Mouse (Mus musculus) kidney, embryonic 14.5 days (tissue): ENCODE measurements around the gene Ahnak. TPM values are rescaled to one million over a fixed set of nuclear protein-coding genes. Genes with fewer than 3 reads are reported as not detected.

ENCODE experiments used
- ATAC-seq: fragments of 200-750 bp; cut with Nextera tagmentation; 2 replicates; pipeline ENCODE4 v1.8.0; 2017; ENCODE audit warnings: moderate number of reproducible peaks, mild to moderate bottlenecking, moderate TSS enrichment, moderate library complexity; ENCODE audit not compliant: low FRiP score, low TSS enrichment
- H3K27ac ChIP-seq: fragments of 300-500 bp; sonication (generic); 2 replicates; pipeline ENCODE4 v1.5.1; 2014; ENCODE audit warnings: low read depth, mild to moderate bottlenecking, low read length, moderate library complexity, mixed read lengths
- H3K27me3 ChIP-seq: fragments of 300-500 bp; sonication (generic); 2 replicates; pipeline ENCODE4 v1.6.1; 2014; ENCODE audit warnings: mild to moderate bottlenecking, low read length; ENCODE audit not compliant: control insufficient read depth, insufficient read depth
- H3K36me3 ChIP-seq: fragments of 300-500 bp; sonication (generic); 2 replicates; pipeline ENCODE4 v1.6.1; 2014; ENCODE audit warnings: low read length, mixed read lengths; ENCODE audit not compliant: control insufficient read depth, insufficient read depth
- H3K4me1 ChIP-seq: fragments of 300-500 bp; sonication (generic); 2 replicates; pipeline ENCODE4 v1.6.1; 2014; ENCODE audit warnings: low read length, mixed read lengths; ENCODE audit not compliant: control insufficient read depth, insufficient read depth
- H3K4me2 ChIP-seq: fragments of 300-500 bp; sonication (generic); replicated peaks from 2 replicates; pipeline ENCODE4 v1.6.1; 2014; ENCODE audit warnings: low read depth, mild to moderate bottlenecking, low read length
- H3K4me3 ChIP-seq: fragments of 300-500 bp; sonication (generic); 2 replicates; pipeline ENCODE4 v1.5.1; 2014; ENCODE audit warnings: mild to moderate bottlenecking, low read length
- H3K9ac ChIP-seq: fragments of 300-500 bp; sonication (generic); 2 replicates; pipeline ENCODE4 v1.6.1; 2014; ENCODE audit warnings: low read depth, mild to moderate bottlenecking, low read length, moderate library complexity
- H3K9me3 ChIP-seq: fragments of 300-500 bp; sonication (generic); 2 replicates; pipeline ENCODE4 v1.6.1; 2016; ENCODE audit warnings: low read length; ENCODE audit not compliant: control insufficient read depth
- WGBS: fragments of 180-500 bp; shearing (Covaris S2); extraction: QIAGEN DNeasy Blood & Tissue Kit; methylation state at CpG from one replicate; pipeline ENCODE4 v1.1.7; 2014; 5-methylcytosine and 5-hydroxymethylcytosine counted together
- polyA plus RNA-seq: library from polyadenylated mRNA; unstranded; fragments of >200 nt; fragmentation: Nextera tagmentation; extraction: Ambion mirVana; gene quantifications from 2 replicates; pipeline ENCODE4 v1.2.1, GENCODE M21; 2014

The Ahnak gene
- polyA plus RNA-seq: 7.0 and 10.0 TPM in 2 replicates

DNA sequence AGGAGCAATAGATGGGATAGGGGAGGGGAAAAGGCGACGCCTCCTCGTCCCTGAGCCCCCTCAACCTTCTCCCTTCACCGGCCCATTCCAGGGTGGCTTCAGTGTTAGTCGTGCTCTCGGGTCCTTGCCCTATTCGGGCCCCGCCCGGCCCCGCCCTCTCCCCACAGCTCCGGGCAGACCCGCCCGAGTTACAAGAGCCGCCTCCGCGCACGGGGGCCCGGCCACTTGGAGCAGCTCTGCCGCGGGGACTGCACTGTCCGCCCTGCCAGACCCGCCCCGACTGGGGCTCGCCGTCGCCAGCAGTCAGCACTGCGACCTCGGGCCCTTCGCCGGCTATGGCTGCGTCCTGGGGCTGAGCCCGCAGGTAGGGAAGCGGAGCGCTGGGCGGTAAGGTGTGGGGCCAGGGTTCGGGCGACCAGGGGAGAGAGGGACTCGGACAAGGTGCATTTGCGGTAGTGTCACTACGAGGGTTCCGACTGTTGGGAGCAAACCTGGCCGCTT is at the start of gene Ahnak:
Gene Ahnak (plus strand): TSS at position 219 of the 501 bp plus-strand sequence.
- H3K4me2 ChIP-seq: peak within 1 kb of the TSS; percentile 93
- H3K4me3 ChIP-seq: peak within 1 kb of the TSS; percentile 75
- no peaks in the 10 kb centered on the region for H3K9me3 ChIP-seq
- H3K27ac ChIP-seq: peak within 1 kb of the TSS; percentile 79
- under 1% methylated on average over 38 of the region's 42 CpGs for WGBS
- peaks cover 28% of the 10 kb centered on the region for H3K4me1 ChIP-seq
- ATAC-seq: peak; percentile 47
- no peaks in the 10 kb centered on the region for H3K27me3 ChIP-seq
- H3K36me3 ChIP-seq: no peaks in the 10 kb centered on the region
- peak within 1 kb of the TSS; percentile 79 for H3K9ac ChIP-seq

DNA sequence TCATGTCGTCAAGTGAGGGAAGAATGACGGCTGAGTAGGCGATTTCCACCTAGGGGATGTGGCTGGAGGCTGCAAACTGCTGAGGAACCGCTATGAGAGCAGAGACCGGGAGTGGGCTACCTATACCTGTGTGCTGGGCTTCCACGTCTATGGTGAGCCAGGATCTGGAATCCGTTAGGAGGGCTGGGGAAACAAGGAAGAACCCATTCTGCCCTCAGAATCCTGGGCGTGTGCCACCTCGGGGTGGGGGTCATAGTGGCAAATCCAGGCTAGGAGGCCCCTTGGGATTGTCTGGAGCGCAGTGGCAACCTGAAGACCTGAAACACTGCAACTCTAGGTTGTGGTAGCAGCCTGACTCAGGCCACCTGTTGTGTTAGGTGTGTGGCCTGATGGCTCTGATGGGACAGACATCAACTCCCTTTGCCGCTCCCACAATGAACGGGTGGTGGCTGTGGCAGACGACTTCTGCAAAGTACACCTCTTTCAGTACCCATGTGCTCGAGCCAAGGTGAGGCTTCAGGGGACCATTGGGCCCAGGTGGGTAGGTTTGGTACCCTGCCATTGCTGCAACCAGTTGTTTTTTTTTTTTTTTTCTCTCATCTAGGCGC is 48.5 kb upstream of the Ahnak start:
- Histone ChIP-seq H3K9me3 (no peaks in the 10 kb centered on the region), H3K4me2 (peak overlapping the region; percentile 60; the same call in 1 of the 2 replicates), H3K27me3 (no peaks in the 10 kb centered on the region), H3K4me1 (peaks cover 23% of the 10 kb centered on the region), H3K36me3 (peaks cover 40% of the 10 kb centered on the region), H3K9ac (peak overlapping the region; percentile 99), H3K27ac (peak overlapping the region; percentile 99; the same call in 1 of the 2 replicates), H3K4me3 (peak overlapping the region; percentile 97; the same call in 1 of the 2 replicates)
- no peak for ATAC-seq
- WGBS: 76% methylated on average over 15 of the region's 15 CpGs

DNA sequence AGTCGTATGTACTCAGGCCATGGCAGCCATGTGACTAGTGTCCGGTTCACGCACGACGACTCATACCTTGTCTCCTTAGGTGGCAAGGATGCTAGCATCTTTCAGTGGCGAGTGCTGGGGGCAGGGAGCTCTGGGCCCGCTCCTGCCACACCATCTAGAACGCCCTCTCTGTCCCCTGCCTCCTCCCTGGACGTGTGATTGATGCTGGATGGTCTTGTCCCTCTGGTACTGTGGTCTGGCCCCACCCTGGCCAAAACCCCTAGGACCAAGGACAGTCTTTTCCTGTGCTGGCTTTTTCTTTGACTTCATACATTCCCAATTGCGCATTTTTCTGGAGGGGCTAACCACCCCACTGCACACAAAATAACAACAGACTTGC is 48.0 kb upstream of the Ahnak start:
- H3K27me3 ChIP-seq: no peaks in the 10 kb centered on the region
- H3K36me3 ChIP-seq: peaks cover 43% of the 10 kb centered on the region
- H3K4me3 ChIP-seq: peak overlapping the region; percentile 97
- ATAC-seq: peak; percentile 29
- H3K9ac ChIP-seq: peak overlapping the region; percentile 99
- H3K9me3 ChIP-seq: no peaks in the 10 kb centered on the region
- H3K4me1 ChIP-seq: peaks cover 23% of the 10 kb centered on the region
- peak overlapping the region; percentile 99 for H3K27ac ChIP-seq
- peak overlapping the region; percentile 60 for H3K4me2 ChIP-seq
- 22% methylated on average over 10 of the region's 10 CpGs for WGBS

DNA sequence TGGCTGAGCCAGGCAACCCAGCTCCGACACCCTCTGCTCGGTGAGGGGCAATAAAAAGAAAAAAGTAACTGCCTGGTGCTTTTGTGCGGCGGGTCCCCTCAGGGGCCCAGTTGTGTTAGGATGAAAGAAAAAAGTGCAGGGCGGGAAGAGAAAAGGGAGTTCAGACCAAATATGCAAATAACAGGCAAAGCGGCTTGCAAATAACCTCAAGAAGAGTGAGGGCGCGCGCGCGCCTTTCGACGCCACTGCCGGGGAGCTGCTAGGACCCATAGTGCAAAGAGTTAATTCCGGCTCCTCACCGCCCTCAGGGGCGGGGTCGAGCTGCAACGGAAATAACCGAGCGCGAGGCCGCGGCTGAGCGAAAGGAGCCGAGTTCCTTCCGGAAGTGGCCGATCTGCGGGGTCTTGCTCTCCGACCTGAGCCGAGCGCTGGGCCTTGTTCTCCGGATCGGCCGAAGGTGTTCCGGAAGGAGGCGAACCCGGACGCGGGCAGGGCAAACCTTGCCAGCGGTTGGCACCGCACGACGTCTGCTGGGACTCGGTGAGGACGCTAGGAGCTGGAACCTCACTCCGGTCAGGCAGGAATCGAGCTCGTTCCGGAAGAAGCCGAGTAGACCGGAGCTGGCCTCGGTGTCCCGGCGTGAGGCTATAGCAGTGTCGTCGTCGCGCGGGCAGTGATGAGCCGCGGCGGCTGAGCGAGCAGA is 47.4 kb upstream of the Ahnak start, which contains the start of gene Mta2:
Gene Mta2 (plus strand): TSS at position 361 of the 703 bp plus-strand sequence.
- H3K9ac ChIP-seq: peak within 1 kb of the TSS; percentile 99
- peak within 1 kb of the TSS; percentile 99 for H3K27ac ChIP-seq
- peak within 1 kb of the TSS; percentile 97 for H3K4me3 ChIP-seq
- ATAC-seq: peak; percentile 95
- no peaks in the 10 kb centered on the region for H3K9me3 ChIP-seq
- H3K4me1 ChIP-seq: peaks cover 23% of the 10 kb centered on the region
- peak within 1 kb of the TSS; percentile 60 for H3K4me2 ChIP-seq
- no peaks in the 10 kb centered on the region for H3K27me3 ChIP-seq
- under 1% methylated on average over 64 of the region's 64 CpGs for WGBS
- H3K36me3 ChIP-seq: peaks cover 48% of the 10 kb centered on the region

DNA sequence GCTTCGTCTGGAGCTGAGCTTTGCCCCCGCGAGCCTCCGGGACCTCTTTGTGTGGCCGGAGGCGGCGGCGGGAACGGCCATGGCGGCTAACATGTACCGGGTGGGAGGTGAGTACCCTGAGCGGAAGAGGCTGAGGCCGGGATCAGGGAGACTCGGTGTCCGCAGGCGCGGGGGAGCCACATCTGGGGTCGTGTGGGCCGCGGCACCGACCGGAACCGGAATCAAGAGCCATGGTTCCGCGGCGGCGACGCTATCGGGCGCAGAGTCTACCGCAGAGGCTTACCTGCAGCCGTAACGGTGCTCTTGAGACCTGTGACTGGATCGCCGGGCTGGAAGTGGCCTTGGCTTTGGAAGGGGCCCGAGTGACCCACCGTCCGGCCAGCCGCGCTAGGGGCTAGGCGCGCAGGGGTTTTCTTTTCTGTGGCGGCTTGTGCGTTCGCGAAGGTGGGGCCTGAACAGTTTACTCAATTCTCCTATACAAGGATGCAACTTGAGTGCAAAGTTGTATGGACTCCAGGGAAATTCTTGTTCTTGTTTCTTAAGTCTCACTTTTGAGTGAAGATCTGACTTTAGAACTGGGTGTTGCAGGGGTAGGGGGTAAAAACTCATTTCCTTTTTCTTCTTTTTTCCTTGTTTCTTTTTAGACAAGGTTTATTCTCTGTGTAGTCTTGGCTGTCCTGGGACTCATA is 46.7 kb upstream of the Ahnak start:
- under 1% methylated on average over 46 of the region's 46 CpGs for WGBS
- Histone ChIP-seq H3K27ac (peak overlapping the region; percentile 99), H3K4me3 (peak overlapping the region; percentile 97), H3K36me3 (peaks cover 50% of the 10 kb centered on the region), H3K4me2 (peak overlapping the region; percentile 60), H3K27me3 (no peaks in the 10 kb centered on the region), H3K9ac (peak overlapping the region; percentile 99), H3K4me1 (peaks cover 23% of the 10 kb centered on the region), H3K9me3 (no peaks in the 10 kb centered on the region)
- peak; percentile 59 for ATAC-seq

DNA sequence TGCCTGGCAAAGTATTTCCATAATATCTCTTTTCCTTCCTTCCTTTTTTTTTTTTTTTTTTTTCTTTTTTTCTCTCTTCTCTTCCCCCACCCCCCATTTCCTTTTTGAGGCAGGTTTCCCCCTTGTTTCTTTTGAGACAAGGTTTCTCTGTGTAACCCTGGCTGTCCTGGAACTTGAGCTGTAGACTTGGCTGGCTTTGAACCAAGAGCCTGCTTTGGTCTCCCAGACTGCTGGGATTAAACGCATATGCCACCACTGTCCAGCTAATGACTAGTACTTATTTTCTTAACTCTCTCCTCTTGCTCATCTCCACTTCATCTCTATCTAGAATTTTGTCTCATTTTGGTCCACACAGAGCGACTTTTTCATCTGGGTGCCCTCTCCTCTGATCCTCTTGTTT is 46.0 kb upstream of the Ahnak start:
- peaks cover 23% of the 10 kb centered on the region for H3K4me1 ChIP-seq
- peak overlapping the region; percentile 97 for H3K4me3 ChIP-seq
- peak overlapping the region; percentile 60 for H3K4me2 ChIP-seq
- peak overlapping the region; percentile 99 for H3K9ac ChIP-seq
- no peak for ATAC-seq
- H3K27me3 ChIP-seq: no peaks in the 10 kb centered on the region
- no peaks in the 10 kb centered on the region for H3K9me3 ChIP-seq
- WGBS: 60% methylated on average over 2 of the region's 2 CpGs
- H3K36me3 ChIP-seq: peaks cover 51% of the 10 kb centered on the region
- H3K27ac ChIP-seq: no peak overlapping the region; the same call in 1 of the 2 replicates

DNA sequence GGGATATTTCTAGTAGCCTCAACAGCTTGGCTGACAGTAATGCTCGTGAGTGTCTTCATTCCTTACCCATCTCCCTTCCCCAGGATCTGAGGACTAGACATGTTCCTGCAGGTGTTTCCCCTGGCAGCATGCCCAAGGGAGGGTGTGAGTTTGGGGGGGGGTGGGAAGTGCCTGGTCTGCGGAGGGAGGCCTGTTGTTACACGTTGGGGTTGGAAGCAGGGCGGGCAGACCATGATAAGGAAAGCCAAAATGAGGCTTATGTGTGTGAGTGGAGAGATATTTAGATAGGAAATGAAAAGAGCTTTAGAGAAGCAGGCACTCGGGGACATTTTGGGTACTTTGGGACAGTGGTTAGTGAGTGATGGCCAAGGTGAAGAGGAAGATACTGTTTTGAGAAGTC is 45.0 kb upstream of the Ahnak start:
- H3K9ac ChIP-seq: peak overlapping the region; percentile 42; the same call in 1 of the 2 replicates
- WGBS: 66% methylated on average over 5 of the region's 5 CpGs
- H3K27ac ChIP-seq: peak overlapping the region; percentile 19; the same call in 1 of the 2 replicates
- peaks cover 54% of the 10 kb centered on the region for H3K36me3 ChIP-seq
- ATAC-seq: no peak
- peak overlapping the region; percentile 97 for H3K4me3 ChIP-seq
- no peaks in the 10 kb centered on the region for H3K9me3 ChIP-seq
- H3K4me2 ChIP-seq: peak overlapping the region; percentile 60; the same call in 1 of the 2 replicates
- no peaks in the 10 kb centered on the region for H3K27me3 ChIP-seq
- H3K4me1 ChIP-seq: peaks cover 23% of the 10 kb centered on the region

DNA sequence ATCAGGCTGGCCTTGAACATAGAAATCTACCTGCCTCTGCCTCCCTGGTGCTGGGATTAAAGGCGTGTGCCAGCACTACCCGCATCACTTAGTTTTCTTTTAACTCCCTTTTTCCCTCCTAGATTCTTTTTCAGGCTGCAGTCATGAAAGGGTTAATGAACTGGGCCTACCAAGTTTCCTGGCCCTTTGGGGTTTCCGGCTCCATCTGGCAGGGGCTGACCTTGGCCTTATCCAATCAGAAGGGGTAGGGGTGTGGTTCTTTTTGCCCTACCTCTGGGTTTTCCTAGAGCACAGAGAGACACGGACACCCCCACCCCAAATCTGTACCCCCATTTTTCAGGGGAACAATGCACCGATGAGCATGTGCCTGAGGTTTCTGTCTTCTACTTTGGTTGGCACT is 44.3 kb upstream of the Ahnak start:
- no peaks in the 10 kb centered on the region for H3K27me3 ChIP-seq
- H3K4me3 ChIP-seq: peak overlapping the region; percentile 12
- H3K36me3 ChIP-seq: peaks cover 58% of the 10 kb centered on the region
- H3K9ac ChIP-seq: peak overlapping the region; percentile 19; the same call in 1 of the 2 replicates
- no peak for ATAC-seq
- peak overlapping the region; percentile 60 for H3K4me2 ChIP-seq
- H3K4me1 ChIP-seq: peaks cover 23% of the 10 kb centered on the region
- no peaks in the 10 kb centered on the region for H3K9me3 ChIP-seq
- no peak overlapping the region for H3K27ac ChIP-seq
- 29% methylated on average over 5 of the region's 5 CpGs for WGBS
